Mouse (Mus musculus) hindbrain, embryonic 14.5 days (tissue): ENCODE data around the gene Lad1. TPM values are rescaled to one million over a fixed set of nuclear protein-coding genes. Genes with fewer than 3 reads are reported as not detected.
A peak's percentile ranks its signal among the peaks of the same experiment; 100 is the strongest.

Experiments used
- ATAC-seq: fragments of 200-750 bp; cut with Nextera tagmentation; 2 replicates; pipeline ENCODE4 v1.8.0; 2017; ENCODE audit warnings: moderate number of reproducible peaks, mild to moderate bottlenecking, moderate TSS enrichment, moderate library complexity; ENCODE audit not compliant: low FRiP score
- DNase-seq: peaks from one replicate; pipeline ENCODE4 v3.0.0-alpha.2; 2015; ENCODE audit warnings: low spot score
- H3K27ac ChIP-seq: fragments of 300-500 bp; sonication (generic); 2 replicates; pipeline ENCODE4 v1.5.1; 2014; ENCODE audit warnings: mild to moderate bottlenecking, moderate library complexity
- H3K27me3 ChIP-seq: fragments of 300-500 bp; sonication (generic); 2 replicates; pipeline ENCODE4 v1.6.1; 2014; ENCODE audit warnings: mild to moderate bottlenecking, low read length, mixed read lengths; ENCODE audit not compliant: control insufficient read depth, insufficient read depth
- H3K36me3 ChIP-seq: fragments of 300-500 bp; sonication (generic); replicated peaks from 2 replicates; pipeline ENCODE4 v1.6.1; 2014; ENCODE audit not compliant: control insufficient read depth, insufficient read depth
- H3K4me1 ChIP-seq: fragments of 300-500 bp; sonication (generic); replicated peaks from 2 replicates; pipeline ENCODE4 v1.6.1; 2014; ENCODE audit warnings: antibody characterized with exemption, low read length, mixed read lengths; ENCODE audit not compliant: control insufficient read depth, insufficient read depth
- H3K4me2 ChIP-seq: fragments of 300-500 bp; sonication (generic); replicated peaks from 2 replicates; pipeline ENCODE4 v1.6.1; 2014; ENCODE audit warnings: mild to moderate bottlenecking, moderate library complexity
- H3K4me3 ChIP-seq: fragments of 300-500 bp; sonication (generic); replicated peaks from 2 replicates; pipeline ENCODE4 v1.5.1; 2014; ENCODE audit warnings: mild to moderate bottlenecking, low read length
- H3K9ac ChIP-seq: fragments of 300-500 bp; sonication (generic); 2 replicates; pipeline ENCODE4 v1.6.1; 2014
- H3K9me3 ChIP-seq: fragments of 300-500 bp; sonication (generic); 2 replicates; pipeline ENCODE4 v1.6.1; 2016; ENCODE audit warnings: low read length; ENCODE audit not compliant: control insufficient read depth
- WGBS: fragments of 180-500 bp; shearing (Covaris S2); extraction: QIAGEN DNeasy Blood & Tissue Kit; methylation state at CpG from one replicate; pipeline ENCODE4 v1.1.7; 2014; 5-methylcytosine and 5-hydroxymethylcytosine counted together
- polyA plus RNA-seq: library from polyadenylated mRNA; unstranded; fragments of >200 nt; fragmentation: Nextera tagmentation; extraction: Ambion mirVana; gene quantifications from 2 replicates; pipeline ENCODE4 v1.2.1, GENCODE M21; 2014

The Lad1 gene
- polyA plus RNA-seq, 1 experiment from 2014 or later, result 0.23 TPM

DNA sequence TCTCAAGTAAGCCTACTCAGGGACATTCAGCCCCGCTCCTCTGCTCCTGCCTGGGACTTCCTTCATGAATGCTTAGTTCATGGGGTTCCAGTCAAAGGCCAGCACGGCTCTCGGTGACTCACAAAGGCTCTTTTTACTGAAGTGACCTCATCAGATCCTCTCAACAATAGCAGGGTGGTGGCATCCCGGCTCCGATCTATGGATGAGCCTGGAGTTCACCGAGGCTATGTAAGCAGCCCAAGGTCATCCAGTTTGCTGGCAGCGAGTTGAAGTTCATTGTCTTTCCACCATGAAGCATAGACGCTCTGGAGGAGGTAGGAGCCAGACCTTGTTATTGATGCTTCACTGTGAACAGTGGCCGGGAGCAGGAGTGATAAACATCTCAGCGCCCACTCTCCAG, 35.6 kb upstream of the Lad1 start:
- WGBS, result 13% methylated on average over 10 of the region's 10 CpGs

DNA sequence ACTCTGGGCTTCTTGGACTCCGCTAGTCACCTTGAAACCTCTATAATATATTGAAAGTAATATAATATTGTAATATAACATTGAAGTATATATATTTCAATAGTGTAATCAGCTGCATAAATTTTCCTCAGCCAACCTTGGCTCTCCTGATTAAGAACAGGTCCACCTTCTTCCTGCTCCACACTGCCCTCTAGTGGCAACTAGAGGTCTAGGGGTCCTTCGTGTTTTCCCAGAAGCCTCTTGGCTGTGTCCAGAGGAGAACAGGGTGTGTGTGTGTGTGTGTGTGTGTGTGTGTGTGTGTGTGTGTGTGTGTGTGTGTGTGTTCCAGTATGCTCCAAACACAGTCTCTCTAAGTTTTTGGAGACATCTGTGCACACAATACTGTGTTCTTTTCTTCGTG, 30.6 kb upstream of the Lad1 start:
- no peaks in the 10 kb centered on the region for H3K9me3 ChIP-seq

More for the DNA sequence above, 35.6 kb upstream of the Lad1 start:
- Histone ChIP-seq H3K4me3 (no peak overlapping the region), H3K4me2 (no peak overlapping the region), H3K36me3 (no peaks in the 10 kb centered on the region), H3K27ac (no peak overlapping the region), H3K4me1 (no peaks in the 10 kb centered on the region; the same call in none of the 2 replicates), H3K27me3 (no peaks in the 10 kb centered on the region), H3K9ac (no peak overlapping the region), H3K9me3 (no peaks in the 10 kb centered on the region)
- DNase-seq, result no peak
- ATAC-seq, result no peak

DNA sequence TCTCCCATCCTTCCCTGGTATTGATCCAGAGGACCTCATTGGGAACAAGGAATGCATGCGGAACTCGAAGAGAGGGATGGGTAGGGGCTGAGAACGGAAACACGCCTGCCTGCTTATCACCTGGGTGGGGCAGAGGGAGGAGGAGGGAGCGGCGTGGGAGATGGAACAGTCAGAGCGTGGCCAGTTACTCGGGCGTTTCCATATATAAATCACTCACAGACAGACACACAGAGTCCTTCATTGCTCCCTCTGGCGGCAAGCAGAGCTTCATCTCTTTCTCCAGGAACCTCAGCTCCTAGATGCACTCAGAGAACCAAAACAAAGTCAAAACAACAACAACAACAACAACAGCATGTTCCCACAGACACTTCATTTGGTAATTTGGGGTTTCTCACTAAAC, 29.7 kb upstream of the Lad1 start:
- no peak overlapping the region for H3K27ac ChIP-seq
- H3K4me3 ChIP-seq, result no peak overlapping the region
- 46% methylated on average over 10 of the region's 10 CpGs for WGBS
- H3K4me2 ChIP-seq, result no peak overlapping the region
- ATAC-seq (no peak), DNase-seq (no peak)
- H3K9me3 ChIP-seq, result no peaks in the 10 kb centered on the region
- H3K9ac ChIP-seq, result no peak overlapping the region
- no peaks in the 10 kb centered on the region for H3K36me3 ChIP-seq
- H3K27me3 ChIP-seq, result 0 out of 2 replicates have a peak, but pooled peaks cover 3% of the 10 kb centered on the region
- H3K4me1 ChIP-seq, result peaks cover 4% of the 10 kb centered on the region; the same call in 1 of the 2 replicates

More for the DNA sequence above, 30.6 kb upstream of the Lad1 start:
- H3K9ac ChIP-seq, result no peak overlapping the region
- H3K27ac ChIP-seq, result no peak overlapping the region
- H3K4me3 ChIP-seq, result no peak overlapping the region
- H3K27me3 ChIP-seq, result no peaks in the 10 kb centered on the region
- no peak overlapping the region for H3K4me2 ChIP-seq
- no peaks in the 10 kb centered on the region for H3K4me1 ChIP-seq
- ATAC-seq, result no peak
- no peaks in the 10 kb centered on the region for H3K36me3 ChIP-seq
- peak; percentile 83 for DNase-seq
- WGBS, result 47% methylated on average over 3 of the region's 3 CpGs

DNA sequence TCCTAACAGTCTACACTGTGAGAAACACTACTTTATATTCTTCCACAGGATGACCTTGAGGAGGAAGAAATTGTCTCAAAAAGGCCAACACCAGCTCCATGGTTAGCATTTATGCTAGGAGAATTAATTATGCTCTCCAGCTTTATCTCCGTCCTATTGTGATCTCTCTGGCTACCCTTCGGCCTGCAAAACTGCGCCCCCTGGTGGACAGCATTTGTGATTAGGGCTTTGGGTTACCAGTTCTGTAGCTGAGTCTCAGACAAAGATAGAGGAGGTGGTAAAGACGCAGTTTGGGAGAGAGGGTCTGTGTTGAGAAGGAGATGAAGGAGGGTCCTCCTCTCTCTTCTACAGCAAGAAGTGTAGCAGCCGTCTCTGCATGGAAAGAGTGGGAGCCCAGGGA, 28.6 kb upstream of the Lad1 start:
- H3K4me3 ChIP-seq, result no peak overlapping the region
- no peak overlapping the region for H3K9ac ChIP-seq
- H3K4me2 ChIP-seq, result no peak overlapping the region
- no peaks in the 10 kb centered on the region for H3K9me3 ChIP-seq
- ATAC-seq (no peak), DNase-seq (peak; percentile 75)
- peaks cover 6% of the 10 kb centered on the region; the same call in 1 of the 2 replicates for H3K4me1 ChIP-seq
- 7% methylated on average over 5 of the region's 5 CpGs for whole genome bisulfite sequencing
- no peaks in the 10 kb centered on the region for H3K36me3 ChIP-seq
- no peak overlapping the region for H3K27ac ChIP-seq
- 0 out of 2 replicates have a peak, but pooled peaks cover 15% of the 10 kb centered on the region for H3K27me3 ChIP-seq

DNA sequence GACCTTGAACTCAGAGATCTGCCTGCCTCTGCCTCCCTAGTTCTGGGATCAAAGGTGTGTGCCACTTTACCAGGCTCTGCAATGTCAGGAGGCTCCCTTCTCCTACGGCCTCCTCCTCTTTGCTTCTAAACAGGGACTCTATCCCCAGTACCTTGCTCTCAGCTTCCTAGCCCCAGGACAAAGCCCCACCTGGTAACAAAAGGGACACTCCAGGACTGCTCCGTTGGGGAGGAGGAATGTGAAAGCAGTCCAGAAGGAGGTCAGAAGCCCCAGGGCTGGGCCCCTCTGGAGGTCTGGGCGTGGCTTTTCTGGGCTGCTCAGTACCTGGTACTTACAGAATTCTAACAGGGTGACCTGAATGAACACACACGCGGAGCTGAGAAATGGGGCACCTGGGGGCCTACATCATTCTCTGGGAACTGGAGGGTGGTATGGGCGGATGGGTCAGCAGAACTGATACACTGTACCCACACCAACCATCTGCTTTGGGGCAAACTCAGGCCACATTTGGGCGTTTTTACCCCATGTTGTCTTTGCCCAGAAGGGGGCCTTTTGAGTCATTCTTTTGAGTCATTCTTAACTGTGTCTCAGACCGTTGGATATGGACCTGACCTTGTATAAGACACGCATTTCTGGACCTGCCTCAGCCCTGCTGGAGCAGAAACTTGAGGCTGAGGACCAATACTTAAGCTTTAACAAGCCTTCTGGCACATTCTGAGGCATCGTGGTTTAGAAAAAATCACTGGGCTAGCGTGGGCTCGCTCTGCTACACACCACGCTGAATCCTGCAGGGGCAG, 26.1 kb upstream of the Lad1 start:
- H3K9me3 ChIP-seq, result no peaks in the 10 kb centered on the region
- 0 out of 2 replicates have a peak, but pooled peaks cover 17% of the 10 kb centered on the region for H3K27me3 ChIP-seq
- no peak overlapping the region for H3K4me2 ChIP-seq
- H3K4me3 ChIP-seq, result no peak overlapping the region
- H3K4me1 ChIP-seq, result peaks cover 6% of the 10 kb centered on the region; the same call in 1 of the 2 replicates
- no peaks in the 10 kb centered on the region for H3K36me3 ChIP-seq
- H3K9ac ChIP-seq, result no peak overlapping the region
- WGBS, result 63% methylated on average over 13 of the region's 13 CpGs
- DNase-seq (no peak), ATAC-seq (no peak)
- H3K27ac ChIP-seq, result no peak overlapping the region

DNA sequence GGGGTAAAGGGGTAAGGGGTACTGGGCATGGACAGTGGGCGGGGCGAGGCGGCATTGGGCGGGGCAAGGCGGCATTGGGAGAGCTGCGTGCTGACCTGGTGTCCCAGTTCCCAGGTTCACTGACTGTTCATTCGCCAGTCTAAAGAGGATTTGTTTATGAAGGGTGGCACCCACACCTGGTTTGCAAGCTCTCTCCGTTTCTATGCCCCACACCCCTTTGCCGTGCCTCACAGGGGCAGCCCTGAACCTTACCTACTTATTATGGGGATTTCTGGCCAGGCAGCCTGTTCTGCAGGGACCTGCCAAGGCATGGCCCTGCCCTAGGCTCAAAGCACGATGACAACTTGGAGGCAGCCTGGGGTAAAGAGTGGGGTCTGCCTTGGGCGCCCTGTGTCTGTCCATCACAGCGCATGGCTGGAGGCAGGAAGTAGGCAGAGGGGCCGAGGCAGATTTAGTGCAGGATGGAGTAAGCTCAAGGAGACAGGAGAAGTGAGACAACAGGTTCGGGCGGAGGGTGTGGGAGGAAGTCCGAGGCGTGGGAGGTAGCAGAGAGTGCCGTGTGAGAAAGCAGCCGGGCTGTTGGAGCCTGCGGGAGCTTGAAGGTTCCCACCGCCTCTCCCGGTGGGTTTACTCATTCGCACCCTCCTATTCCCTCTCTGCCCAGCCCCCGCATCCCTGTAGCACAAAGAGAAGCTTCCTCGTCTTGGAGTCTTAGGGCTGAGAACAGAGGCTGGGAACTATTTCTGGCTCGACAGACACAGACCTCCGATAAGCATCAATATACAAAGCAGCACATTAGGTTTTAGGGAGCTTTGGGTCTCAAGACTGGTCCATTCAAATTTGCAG, 24.8 kb upstream of the Lad1 start:
- WGBS, result 19% methylated on average over 27 of the region's 27 CpGs
- H3K4me2 ChIP-seq, result peak overlapping the region; percentile 40
- no peak overlapping the region for H3K9ac ChIP-seq
- ATAC-seq (0 out of 2 replicates have a peak, but pooled peaks have one; percentile 23), DNase-seq (no peak)
- H3K27me3 ChIP-seq, result 0 out of 2 replicates have a peak, but pooled peaks cover 17% of the 10 kb centered on the region
- no peaks in the 10 kb centered on the region for H3K9me3 ChIP-seq
- H3K27ac ChIP-seq, result no peak overlapping the region
- H3K4me1 ChIP-seq, result peaks cover 6% of the 10 kb centered on the region; the same call in 1 of the 2 replicates
- H3K4me3 ChIP-seq, result no peak overlapping the region
- H3K36me3 ChIP-seq, result no peaks in the 10 kb centered on the region

DNA sequence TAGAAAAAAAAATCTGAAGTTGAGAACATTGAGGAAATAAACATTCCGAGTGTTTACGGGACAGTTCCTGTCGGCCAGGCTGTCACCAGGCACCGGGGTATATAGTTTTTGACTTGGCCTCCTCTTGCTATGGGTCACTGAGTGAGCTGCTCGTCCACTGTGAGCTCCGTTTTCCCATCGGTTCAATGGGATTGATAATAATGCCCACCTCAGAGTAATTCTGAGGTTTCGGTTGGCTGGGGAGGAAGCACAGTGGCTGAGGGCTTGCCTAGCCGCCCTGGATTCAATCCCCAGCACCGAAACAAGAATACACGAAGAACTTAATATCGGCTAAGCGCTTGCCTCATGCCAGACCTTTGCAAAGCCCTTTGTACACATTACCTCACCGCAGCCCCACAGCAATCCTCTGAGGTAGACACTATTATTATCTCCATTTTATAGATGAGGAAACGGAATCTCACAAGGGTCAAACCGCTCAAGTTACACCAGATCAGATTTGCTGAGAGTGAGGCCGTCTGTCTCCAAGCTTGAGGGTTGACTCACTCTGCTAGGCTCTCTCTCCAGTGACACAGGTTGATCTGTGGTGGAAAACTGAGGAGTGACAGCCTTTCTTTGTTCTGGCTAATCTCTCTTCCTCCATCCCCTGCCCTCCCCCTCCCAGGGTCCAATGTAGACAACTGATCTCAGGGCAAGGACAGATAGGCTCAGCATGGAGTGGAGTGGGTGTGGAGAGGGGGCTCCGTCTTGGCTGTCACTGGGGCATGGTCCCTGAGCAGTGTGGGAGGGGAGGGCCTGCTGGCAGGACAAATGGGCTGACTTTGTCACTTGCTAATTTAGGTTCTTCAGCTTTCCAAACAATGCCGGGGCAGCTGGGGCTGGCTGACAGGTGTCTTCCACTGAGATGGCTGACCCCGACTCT, 23.9 kb upstream of the Lad1 start:
- no peak overlapping the region for H3K27ac ChIP-seq
- H3K36me3 ChIP-seq, result no peaks in the 10 kb centered on the region
- DNase-seq (no peak), ATAC-seq (no peak)
- 0 out of 2 replicates have a peak, but pooled peaks cover 17% of the 10 kb centered on the region for H3K27me3 ChIP-seq
- peaks cover 6% of the 10 kb centered on the region; the same call in 1 of the 2 replicates for H3K4me1 ChIP-seq
- no peak overlapping the region for H3K4me3 ChIP-seq
- peak overlapping the region; percentile 40 for H3K4me2 ChIP-seq
- H3K9me3 ChIP-seq, result no peaks in the 10 kb centered on the region
- H3K9ac ChIP-seq, result no peak overlapping the region
- 40% methylated on average over 20 of the region's 20 CpGs for WGBS

DNA sequence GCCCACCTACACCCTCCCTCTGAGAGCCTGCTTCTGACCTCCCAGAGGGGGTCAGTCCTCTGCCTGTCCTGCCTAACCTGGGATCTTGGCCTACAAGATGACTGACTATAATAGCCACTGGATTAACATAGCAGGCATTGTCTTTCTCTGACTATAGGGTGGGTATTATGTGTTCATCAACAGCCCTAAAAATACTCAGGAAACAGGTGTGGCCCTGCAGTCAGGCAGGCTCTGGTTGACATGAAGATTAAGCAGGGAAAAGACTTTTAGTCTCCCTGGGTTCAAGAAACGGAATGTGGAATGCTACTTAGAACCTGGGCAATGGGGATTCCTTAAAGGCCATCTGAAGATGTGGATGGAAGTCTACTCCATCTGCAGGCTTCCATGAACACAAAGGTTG, 19.9 kb upstream of the Lad1 start:
- no peaks in the 10 kb centered on the region for H3K36me3 ChIP-seq
- WGBS, result 85% methylated on average over 1 of the region's 1 CpGs
- H3K27me3 ChIP-seq, result 0 out of 2 replicates have a peak, but pooled peaks cover 16% of the 10 kb centered on the region
- DNase-seq, result no peak
- peaks cover 5% of the 10 kb centered on the region; the same call in 1 of the 2 replicates for H3K4me1 ChIP-seq
- no peak overlapping the region for H3K4me3 ChIP-seq
- ATAC-seq, result no peak
- no peak overlapping the region for H3K4me2 ChIP-seq
- no peak overlapping the region for H3K27ac ChIP-seq
- no peak overlapping the region for H3K9ac ChIP-seq
- no peaks in the 10 kb centered on the region for H3K9me3 ChIP-seq
